Mouse (Mus musculus) cortical plate, adult 2 months (tissue): ENCODE data around the gene Ddx41. TPM values are rescaled to one million over a fixed set of nuclear protein-coding genes. Genes with fewer than 3 reads are reported as not detected.
A peak's percentile ranks its signal among the peaks of the same experiment; 100 is the strongest.

Experiments
- H3K27ac ChIP-seq: fragments of 200-500 bp; 2 replicates; pipeline ENCODE4 v1.5.1; 2012; ENCODE audit warnings: low read length, control low read depth, inconsistent platforms; ENCODE audit not compliant: insufficient read depth
- H3K4me1 ChIP-seq: fragments of 200-500 bp; 2 replicates; pipeline ENCODE4 v1.6.1; 2011; ENCODE audit warnings: low read length; ENCODE audit not compliant: control insufficient read depth, insufficient read depth
- H3K4me3 ChIP-seq: fragments of 200-500 bp; 2 replicates; pipeline ENCODE4 v1.5.1; 2011; ENCODE audit warnings: mild to moderate bottlenecking, low read length, control low read depth; ENCODE audit not compliant: insufficient read depth
- CTCF ChIP-seq: fragments of 200-500 bp; IDR thresholded peaks from 2 replicates; pipeline ENCODE4 v1.5.1; 2011; ENCODE audit warnings: mild to moderate bottlenecking, control low read depth, low read length; ENCODE audit not compliant: insufficient read depth; ENCODE audit errors: extremely low read depth
- POLR2A ChIP-seq: fragments of 200-500 bp; IDR thresholded peaks from 2 replicates; pipeline ENCODE4 v1.6.1; 2011; ENCODE audit warnings: mild to moderate bottlenecking, low read length, control low read depth; ENCODE audit not compliant: insufficient read depth; ENCODE audit errors: extremely low read depth
- polyA plus RNA-seq: library from polyadenylated mRNA; depleted of rRNA; stranded (reverse); fragments of >200 nt; gene quantifications from 2 replicates; pipeline ENCODE4 v1.2.3, GENCODE M21; 2012; rRNA removed

Ddx41 gene
- polyA plus RNA-seq, 1 experiment = 81.1 TPM

- H3K4me3 ChIP-seq = peak overlapping the region; percentile 68
- peak overlapping the region; percentile 74 for H3K27ac ChIP-seq
- H3K4me1 ChIP-seq = 0 out of 2 replicates have a peak, but pooled peaks cover 3% of the 10 kb centered on the region
- TF ChIP-seq CTCF = no peak
- no peak for TF ChIP-seq POLR2A
Observed at GRCm38 (mm10) chr13:55483071-55483470, 53.4 kb downstream of the Ddx41 start.

DNA sequence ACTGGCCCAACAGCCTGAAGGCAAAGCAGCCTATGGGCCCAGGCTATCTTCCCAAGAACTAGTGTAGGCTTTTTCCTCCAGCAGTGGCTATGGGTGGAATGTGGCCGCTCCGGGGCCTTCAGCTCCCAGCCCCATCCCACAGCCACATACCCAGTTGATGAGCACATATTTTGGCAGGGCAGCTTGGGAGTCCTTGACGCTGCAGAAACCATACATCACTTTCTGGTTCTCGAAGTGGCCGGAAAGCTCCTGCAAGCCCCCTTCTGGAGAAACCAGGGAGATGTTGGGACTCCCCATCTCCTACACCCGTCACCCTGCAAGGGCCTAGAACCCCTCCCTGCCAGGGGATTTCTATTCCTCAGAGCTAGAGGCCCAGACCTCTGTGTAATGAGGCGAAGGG lies 53.9 kb downstream of the Ddx41 start:
- Histone ChIP-seq H3K27ac (no peak overlapping the region), H3K4me1 (0 out of 2 replicates have a peak, but pooled peaks cover 3% of the 10 kb centered on the region), H3K4me3 (peak overlapping the region; percentile 68; the same call in 1 of the 2 replicates)
- TF ChIP-seq CTCF = no peak
- no peak for TF ChIP-seq POLR2A

Other genes starting within 250 kb of the Ddx41 start
- 168 and 177 TPM in 2 replicates for gene Prelid1, start 216.2 kb downstream of the Ddx41 start, polyA plus RNA-seq
- gene Rab24, start 214.7 kb downstream of the Ddx41 start, polyA plus RNA-seq = 148 and 163 TPM in 2 replicates
- 1.2 and 1.9 TPM in 2 replicates for gene Mxd3, start 206.8 kb downstream of the Ddx41 start, polyA plus RNA-seq
- 53.0 and 57.0 TPM in 2 replicates for gene Lman2, start 173.9 kb downstream of the Ddx41 start, polyA plus RNA-seq
- gene Rgs14, start 166.9 kb downstream of the Ddx41 start, polyA plus RNA-seq = 40.2 and 44.9 TPM in 2 replicates
- 0.21 and 0.30 TPM in 2 replicates for gene Slc34a1, start 138.5 kb downstream of the Ddx41 start, polyA plus RNA-seq
- 0.40 and 0.56 TPM in 2 replicates for gene Pfn3, start 121.4 kb downstream of the Ddx41 start, polyA plus RNA-seq
- gene F12, start 109.9 kb downstream of the Ddx41 start, polyA plus RNA-seq = 0.63 and 1.0 TPM in 2 replicates
- gene Grk6, start 91.6 kb downstream of the Ddx41 start, polyA plus RNA-seq = 75.3 and 80.1 TPM in 2 replicates
- gene Prr7, start 72.4 kb downstream of the Ddx41 start, polyA plus RNA-seq = 68.1 and 73.5 TPM in 2 replicates
- gene Dbn1, start 48.5 kb downstream of the Ddx41 start, polyA plus RNA-seq = 336 and 368 TPM in 2 replicates
- gene Pdlim7, start 23.0 kb downstream of the Ddx41 start, polyA plus RNA-seq = 168 and 171 TPM in 2 replicates
- 15.6 and 16.8 TPM in 2 replicates for gene Dok3, start 7.4 kb downstream of the Ddx41 start, polyA plus RNA-seq
- gene Fam193b, start 34.5 kb upstream of the Ddx41 start, polyA plus RNA-seq = 138 and 157 TPM in 2 replicates
- 111 and 125 TPM in 2 replicates for gene Tmed9, start 37.1 kb upstream of the Ddx41 start, polyA plus RNA-seq
- gene B4galt7, start 63.2 kb upstream of the Ddx41 start, polyA plus RNA-seq = 30.8 and 31.1 TPM in 2 replicates
- gene Caml, start 86.3 kb upstream of the Ddx41 start, polyA plus RNA-seq = 67.2 and 73.7 TPM in 2 replicates
- gene Ddx46, start 98.4 kb upstream of the Ddx41 start, polyA plus RNA-seq = 44.5 and 48.3 TPM in 2 replicates
- gene B230219D22Rik, start 156.5 kb upstream of the Ddx41 start, polyA plus RNA-seq = 62.5 and 65.3 TPM in 2 replicates
- gene Txndc15, start 178.0 kb upstream of the Ddx41 start, polyA plus RNA-seq = 63.9 and 66.4 TPM in 2 replicates
- gene Pcbd2, start 190.7 kb upstream of the Ddx41 start, polyA plus RNA-seq = 31.6 and 32.2 TPM in 2 replicates
- gene Catsper3, start 247.9 kb upstream of the Ddx41 start, polyA plus RNA-seq = 0.38 and 0.44 TPM in 2 replicates